Mouse (Mus musculus): ENCODE data around the gene Bmper.

The Bmper gene

GRCm38 (mm10) chr9:23377831-23378730 lies 155.2 kb downstream of the Bmper start:
- DNase-seq (ENCODE audit: low spot score) = no peak

- no peak for DNase-seq (ENCODE audit: low spot score)
These were observed 155.9 kb downstream of the Bmper start for GRCm38 (mm10) chr9:23378731-23379170.

DNA sequence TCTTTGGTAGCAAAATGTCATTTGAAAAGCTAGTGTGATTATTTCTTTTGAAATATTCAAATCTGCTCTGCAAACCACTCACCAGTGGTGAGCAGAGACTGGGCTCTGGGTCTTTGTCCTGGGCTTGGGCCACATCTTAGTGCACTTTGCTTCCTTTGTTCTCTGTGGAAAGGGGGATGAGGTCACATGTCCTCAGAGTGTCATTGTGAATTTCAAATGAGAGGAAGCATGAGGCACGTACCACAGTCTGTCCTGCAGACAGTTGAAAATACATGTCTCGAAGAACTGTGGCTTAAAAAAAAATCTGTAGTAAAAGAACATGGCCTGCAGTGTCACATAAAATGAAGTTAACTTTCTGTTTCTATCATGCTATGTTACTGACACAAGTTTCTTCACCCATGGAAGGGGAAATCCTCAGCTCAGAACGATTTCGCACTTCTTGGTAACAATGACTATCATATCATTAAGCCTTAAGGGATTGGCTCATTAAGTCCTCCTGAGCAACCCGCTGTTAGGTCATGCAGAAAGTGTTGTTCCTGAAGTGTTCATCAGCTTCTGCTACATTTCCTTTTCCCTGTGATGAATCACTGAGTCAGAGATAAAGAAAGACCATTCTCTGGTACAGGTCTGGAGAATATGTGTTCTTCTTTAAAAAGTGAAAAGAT lies 157.4 kb downstream of the Bmper start:
- DNase-seq (ENCODE audit: low spot score) = no peak

- no peak for DNase-seq (ENCODE audit: low spot score)
These were observed 160.4 kb downstream of the Bmper start for GRCm38 (mm10) chr9:23383291-23383690.

- DNase-seq (ENCODE audit: low spot score) = no peak
These were observed 161.0 kb downstream of the Bmper start for GRCm38 (mm10) chr9:23383837-23384236.

DNA sequence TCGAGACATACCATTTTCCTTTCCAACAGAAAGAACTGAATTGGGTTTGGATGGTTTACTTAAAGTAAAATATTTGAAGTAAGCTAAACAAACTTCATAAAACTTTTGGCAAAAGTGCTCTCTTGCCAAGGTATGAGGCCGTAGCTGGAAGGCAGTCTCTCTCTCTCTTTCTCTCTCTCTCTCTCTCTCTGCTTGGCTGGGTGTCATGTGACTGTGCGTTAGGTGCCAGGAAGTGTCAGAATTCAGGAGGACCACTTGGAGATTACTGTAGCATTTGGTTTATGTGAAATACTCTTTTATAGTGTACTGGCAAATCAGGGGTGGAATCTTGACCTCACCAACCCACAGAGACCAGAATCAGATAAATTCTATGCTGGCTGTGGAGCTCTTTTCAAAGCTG lies 162.0 kb downstream of the Bmper start:
- DNase-seq (ENCODE audit: low spot score) = no peak

DNA sequence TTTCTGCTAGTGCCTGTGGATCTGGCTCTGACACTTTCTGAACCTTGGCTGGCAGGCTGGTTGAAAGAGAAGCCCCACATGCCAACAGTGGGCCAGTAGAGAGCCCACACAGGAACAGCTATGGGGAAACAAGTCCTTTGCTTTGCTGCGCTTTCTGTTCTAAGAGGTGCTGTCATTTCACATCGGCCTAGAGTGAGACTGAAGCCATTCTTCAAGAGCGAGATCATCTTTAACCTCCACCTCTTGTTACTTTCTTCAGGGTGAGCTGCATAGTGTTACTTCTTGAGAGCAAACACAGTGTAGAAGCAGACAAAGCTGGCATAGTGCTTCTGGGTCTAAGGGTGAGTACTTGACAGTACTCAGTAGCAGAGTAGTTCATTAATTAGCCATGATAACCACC lies 163.3 kb downstream of the Bmper start:
- no peak for DNase-seq (ENCODE audit: low spot score)

GRCm38 (mm10) chr9:23390118-23390517 lies 167.2 kb downstream of the Bmper start:
- no peak for DNase-seq (ENCODE audit: low spot score)

GRCm38 (mm10) chr9:23394652-23395317 lies 171.9 kb downstream of the Bmper start:
- no peak for DNase-seq (ENCODE audit: low spot score)

DNA sequence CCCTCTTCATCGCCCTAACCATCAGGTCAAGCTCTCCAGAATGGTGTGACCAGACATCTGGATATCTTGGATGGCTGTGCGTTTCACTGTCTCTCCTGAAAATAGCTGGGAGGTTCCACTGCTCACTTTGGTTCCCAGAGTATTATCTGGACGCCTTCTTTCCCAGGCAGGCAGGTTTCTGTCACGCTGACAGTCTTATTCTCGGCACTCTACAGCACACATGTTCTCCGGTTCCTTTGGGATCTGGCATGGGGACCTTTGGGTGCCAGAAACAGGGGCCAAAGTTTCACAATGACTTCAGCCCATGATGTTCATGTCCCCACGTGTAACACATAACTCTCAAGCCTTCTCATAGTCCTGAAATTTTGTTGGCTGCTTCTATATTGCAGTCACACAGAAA lies 173.3 kb downstream of the Bmper start:
- no peak for DNase-seq (ENCODE audit: low spot score)

DNA sequence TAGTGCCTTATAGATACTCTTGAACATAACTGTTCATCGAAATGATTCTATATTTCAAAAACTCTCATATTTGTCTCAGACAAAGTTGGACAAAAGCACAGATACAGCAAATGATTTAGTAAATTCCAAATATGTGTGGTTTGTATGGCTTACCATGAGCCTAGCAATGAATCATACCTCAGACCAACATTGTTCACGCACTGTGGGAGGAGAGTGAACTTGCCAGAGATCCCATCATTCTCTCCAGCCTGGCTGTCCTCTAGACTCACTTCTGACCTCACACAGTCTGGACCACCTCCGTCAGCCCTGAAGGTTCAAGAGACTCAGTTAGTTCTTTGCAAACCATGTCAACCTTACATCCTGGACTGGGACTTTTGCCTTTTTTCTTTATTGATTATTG lies 175.0 kb downstream of the Bmper start:
- DNase-seq (ENCODE audit: low spot score) = no peak

DNA sequence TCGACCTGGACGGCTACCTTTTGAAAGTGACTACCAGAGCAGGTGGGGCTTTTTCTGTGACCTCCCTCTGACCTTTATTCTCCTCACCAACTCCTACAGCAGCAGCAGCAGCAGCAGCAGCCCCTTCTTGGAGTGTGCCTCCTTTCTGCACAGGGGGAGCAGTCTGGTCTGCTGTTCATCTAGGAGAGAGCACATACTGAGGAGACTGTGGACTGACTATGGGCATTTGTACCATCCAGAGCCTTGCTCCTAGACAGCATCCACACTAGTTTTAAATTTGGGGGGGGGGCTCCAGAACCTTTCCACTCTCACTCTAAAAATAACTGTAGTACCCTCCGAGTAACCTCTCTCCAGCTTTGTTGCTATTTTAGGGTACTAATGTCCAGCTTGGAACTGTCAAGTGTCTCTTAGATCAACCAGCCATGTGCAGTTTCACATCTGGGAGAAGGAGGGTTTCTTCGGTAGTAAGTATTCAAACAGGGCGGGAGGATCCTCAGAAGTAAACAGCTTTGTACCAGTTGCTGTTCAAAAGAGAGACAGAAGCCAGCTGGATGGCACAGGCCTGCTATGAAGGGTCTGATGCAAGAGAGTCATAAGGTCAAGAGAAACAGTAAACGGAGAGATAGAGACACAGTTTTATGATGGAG lies 176.9 kb downstream of the Bmper start:
- no peak for DNase-seq (ENCODE audit: low spot score)

- no peak for DNase-seq (ENCODE audit: low spot score)
These were observed 184.5 kb downstream of the Bmper start for GRCm38 (mm10) chr9:23407416-23407815.

DNA sequence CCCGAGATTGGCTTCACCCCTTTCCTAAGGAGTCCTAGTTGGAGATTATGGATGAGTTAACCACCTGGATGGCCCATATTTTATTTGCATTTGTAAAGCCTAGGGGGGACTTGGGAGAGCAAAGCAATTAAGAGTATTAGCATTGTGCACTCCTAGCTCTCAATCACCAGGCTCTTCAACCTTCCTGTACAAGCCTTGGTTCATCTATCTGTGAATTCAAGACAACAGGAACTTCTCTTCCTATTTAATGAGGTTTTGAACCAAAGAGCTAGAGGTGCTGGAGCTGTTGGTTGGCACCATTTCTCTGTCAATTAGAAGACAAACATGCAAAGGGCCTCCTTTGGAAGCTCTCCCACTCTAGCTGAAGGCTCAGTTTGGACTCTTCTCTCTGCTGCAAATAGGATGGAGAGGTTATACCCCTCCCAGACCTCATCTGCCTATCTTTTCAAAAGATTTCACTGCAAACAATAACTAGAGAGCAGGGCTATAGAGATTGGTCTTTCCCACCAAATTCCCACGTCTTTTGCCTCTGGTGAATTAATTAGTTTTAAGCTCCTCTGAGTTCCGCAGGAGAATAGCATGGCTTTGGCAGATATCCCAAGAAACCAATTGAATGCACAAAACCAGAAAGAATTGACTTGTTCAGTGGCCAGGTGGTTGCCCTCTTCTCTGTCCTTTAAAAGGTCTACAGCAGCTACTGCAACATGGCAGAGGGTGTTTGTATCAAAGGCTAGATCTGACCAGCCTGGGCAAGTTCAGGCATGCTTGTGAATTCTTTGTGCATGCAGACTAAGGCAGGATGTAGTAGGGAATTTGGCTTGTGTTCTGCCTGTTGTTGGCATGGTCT lies 185.3 kb downstream of the Bmper start:
- no peak for DNase-seq (ENCODE audit: low spot score)

DNA sequence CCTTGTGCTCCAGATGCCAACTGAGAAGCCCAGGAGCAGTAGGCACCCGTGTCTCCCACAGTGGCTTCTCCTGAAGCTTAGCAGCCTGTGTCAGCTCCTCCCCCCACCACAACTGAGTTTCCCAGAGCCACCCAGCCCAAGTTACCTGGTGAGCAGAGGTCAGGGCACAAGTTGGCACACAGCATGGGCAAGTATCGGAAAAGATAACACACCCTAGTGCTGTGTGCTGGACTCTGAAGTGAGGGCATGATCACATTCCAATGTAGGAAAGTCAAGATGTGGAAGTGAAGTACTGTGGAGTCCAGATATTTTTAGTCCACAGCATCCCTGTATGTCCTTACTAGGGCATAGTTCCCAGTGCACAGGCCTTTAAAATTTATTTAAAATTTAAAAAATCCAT lies 187.7 kb downstream of the Bmper start:
- no peak for DNase-seq (ENCODE audit: low spot score)

GRCm38 (mm10) chr9:23412956-23413355 lies 190.1 kb downstream of the Bmper start:
- no peak for DNase-seq (ENCODE audit: low spot score)

- no peak for DNase-seq (ENCODE audit: low spot score)
These were observed 196.2 kb downstream of the Bmper start for GRCm38 (mm10) chr9:23419107-23419506.

GRCm38 (mm10) chr9:23423748-23424147 lies 200.9 kb downstream of the Bmper start:
- DNase-seq (ENCODE audit: low spot score) = no peak

DNA sequence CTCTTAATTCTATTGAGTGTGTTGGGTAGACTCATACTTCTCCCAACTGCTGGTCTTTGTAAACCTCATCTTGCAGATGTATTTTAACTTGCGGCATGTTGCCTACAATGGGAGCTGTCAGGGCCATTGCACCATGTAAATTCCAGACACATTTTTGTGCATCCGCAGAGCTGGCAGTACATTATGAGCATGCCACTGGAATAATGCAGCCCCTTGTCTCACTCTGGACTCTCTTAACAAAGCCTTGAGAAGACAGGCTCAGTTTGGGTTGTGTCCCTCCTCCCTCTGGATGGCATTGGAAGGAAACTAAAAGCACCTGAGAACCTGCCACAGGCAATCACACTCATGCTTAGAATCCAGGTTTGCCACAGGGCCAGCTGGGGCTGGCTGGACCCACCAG lies 209.8 kb downstream of the Bmper start:
- no peak for DNase-seq (ENCODE audit: low spot score)

- no peak for DNase-seq (ENCODE audit: low spot score)
These were observed 210.4 kb downstream of the Bmper start for GRCm38 (mm10) chr9:23433238-23433637.

DNA sequence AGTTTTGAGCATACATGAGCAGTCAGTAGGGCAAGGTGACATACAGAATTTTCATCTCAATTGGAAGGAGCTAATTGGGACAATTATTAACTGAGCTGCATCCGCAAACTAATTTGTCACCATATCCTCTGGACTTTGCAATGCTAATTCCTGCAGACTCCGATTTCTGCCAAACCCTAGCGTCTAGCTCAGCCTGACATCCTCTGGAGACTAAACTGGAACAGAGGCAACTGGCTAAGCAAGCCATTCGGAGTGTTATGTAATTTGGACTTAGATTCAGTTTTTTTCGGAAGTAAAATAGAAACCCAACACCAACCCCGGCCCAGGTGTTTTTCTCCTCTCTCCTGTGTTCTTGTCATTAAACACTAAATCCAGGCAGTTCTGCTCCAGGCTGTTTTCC lies 213.9 kb downstream of the Bmper start:
- DNase-seq (ENCODE audit: low spot score) = no peak

Measured in urinary bladder, postnatal 10 days (tissue).